Mouse (Mus musculus) stomach, embryonic 14.5 days (tissue): ENCODE measurements around the gene Ptgs1. TPM values are rescaled to one million over a fixed set of nuclear protein-coding genes. Genes with fewer than 3 reads are reported as not detected.

Experiments used
- ATAC-seq: fragments of 200-750 bp; cut with Nextera tagmentation; 2 replicates; pipeline ENCODE4 v1.8.0; 2017; ENCODE audit warnings: low read depth, moderate TSS enrichment; ENCODE audit not compliant: insufficient number of reproducible peaks, insufficient read depth, low FRiP score
- H3K27ac ChIP-seq: fragments of 300-500 bp; sonication (generic); 2 replicates; pipeline ENCODE4 v1.5.1; 2014; ENCODE audit warnings: mild to moderate bottlenecking, low read length, moderate library complexity, mixed read lengths
- H3K27me3 ChIP-seq: fragments of 300-500 bp; sonication (generic); 2 replicates; pipeline ENCODE4 v1.6.1; 2014; ENCODE audit warnings: low read length, control low read depth, mixed read lengths; ENCODE audit not compliant: control insufficient read depth, insufficient read depth
- H3K36me3 ChIP-seq: fragments of 300-500 bp; sonication (generic); 2 replicates; pipeline ENCODE4 v1.6.1; 2014; ENCODE audit warnings: mild to moderate bottlenecking, control low read depth, low read length, moderate library complexity, mixed read lengths; ENCODE audit not compliant: control insufficient read depth, insufficient read depth
- H3K4me1 ChIP-seq: fragments of 300-500 bp; sonication (generic); 2 replicates; pipeline ENCODE4 v1.6.1; 2014; ENCODE audit warnings: low read length, control low read depth, mixed read lengths; ENCODE audit not compliant: control insufficient read depth, insufficient read depth
- H3K4me2 ChIP-seq: fragments of 300-500 bp; sonication (generic); replicated peaks from 2 replicates; pipeline ENCODE4 v1.6.1; 2014; ENCODE audit warnings: low read depth, low read length, control low read depth
- H3K4me3 ChIP-seq: fragments of 300-500 bp; sonication (generic); 2 replicates; pipeline ENCODE4 v1.5.1; 2014; ENCODE audit warnings: low read depth, low read length, control low read depth
- H3K9ac ChIP-seq: fragments of 300-500 bp; sonication (generic); replicated peaks from 2 replicates; pipeline ENCODE4 v1.6.1; 2014; ENCODE audit warnings: low read depth, mild to moderate bottlenecking, control low read depth, low read length, moderate library complexity, mixed read lengths
- H3K9me3 ChIP-seq: fragments of 300-500 bp; sonication (generic); 2 replicates; pipeline ENCODE4 v1.6.1; 2016; ENCODE audit warnings: low read depth, low read length, control low read depth; ENCODE audit not compliant: control insufficient read depth
- WGBS: fragments of 180-500 bp; shearing (Covaris S2); extraction: QIAGEN DNeasy Blood & Tissue Kit; methylation state at CpG from one replicate; pipeline ENCODE4 v1.1.7; 2014; 5-methylcytosine and 5-hydroxymethylcytosine counted together
- polyA plus RNA-seq: library from polyadenylated mRNA; unstranded; fragments of >200 nt; fragmentation: Nextera tagmentation; extraction: Ambion mirVana; gene quantifications from 2 replicates; pipeline ENCODE4 v1.2.1, GENCODE M21; 2014

Ptgs1 gene
- polyA plus RNA-seq, 1 experiment from 2014 or later = 30.7 TPM

DNA sequence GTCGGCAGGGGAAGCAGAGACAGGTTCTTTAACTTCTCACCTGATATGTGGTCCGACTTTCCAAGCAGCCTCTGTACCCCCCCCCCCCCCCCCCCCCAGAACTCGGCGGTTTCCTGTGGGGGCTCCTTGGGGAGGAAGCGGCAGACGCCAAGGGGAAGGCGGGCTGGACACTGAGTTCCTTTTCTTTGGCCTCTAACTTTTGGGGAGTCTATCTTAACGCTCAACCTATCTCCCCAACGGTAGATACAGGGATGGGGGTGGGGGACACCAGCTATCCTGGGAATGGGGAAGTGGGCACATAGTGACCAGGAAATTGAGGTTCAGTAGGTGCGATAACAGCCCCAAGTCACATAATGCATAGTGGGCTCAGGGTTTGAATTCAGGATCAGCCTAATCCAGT, 741 bp downstream of the Ptgs1 start:
- Histone ChIP-seq H3K9ac (peak overlapping the region; percentile 22; the same call in 1 of the 2 replicates), H3K9me3 (no peaks in the 10 kb centered on the region), H3K36me3 (no peaks in the 10 kb centered on the region), H3K4me3 (peak overlapping the region; percentile 36), H3K4me2 (peak overlapping the region; percentile 71), H3K4me1 (peaks cover 16% of the 10 kb centered on the region), H3K27me3 (no peaks in the 10 kb centered on the region), H3K27ac (no peak overlapping the region)
- 17% methylated on average over 9 of the region's 10 CpGs for WGBS
- ATAC-seq = no peak

GRCm38 (mm10) chr2:36234526-36235368, 4.5 kb downstream of the Ptgs1 start:
- no peaks in the 10 kb centered on the region for H3K27me3 ChIP-seq
- no peaks in the 10 kb centered on the region; the same call in 1 of the 2 replicates for H3K36me3 ChIP-seq
- no peak for ATAC-seq
- WGBS = 40% methylated on average over 7 of the region's 7 CpGs
- peaks cover 20% of the 10 kb centered on the region for H3K4me1 ChIP-seq
- H3K9ac ChIP-seq = no peak overlapping the region
- H3K4me3 ChIP-seq = no peak overlapping the region
- peak overlapping the region; percentile 52; the same call in 1 of the 2 replicates for H3K27ac ChIP-seq
- no peaks in the 10 kb centered on the region; the same call in 1 of the 2 replicates for H3K9me3 ChIP-seq
- no peak overlapping the region for H3K4me2 ChIP-seq

- H3K9me3 ChIP-seq = no peaks in the 10 kb centered on the region; the same call in 1 of the 2 replicates
- H3K27ac ChIP-seq = no peak overlapping the region; the same call in 1 of the 2 replicates
- 21% methylated on average over 4 of the region's 4 CpGs for WGBS
- H3K36me3 ChIP-seq = no peaks in the 10 kb centered on the region; the same call in 1 of the 2 replicates
- no peak overlapping the region for H3K4me3 ChIP-seq
- no peak overlapping the region for H3K4me2 ChIP-seq
- H3K27me3 ChIP-seq = no peaks in the 10 kb centered on the region
- H3K4me1 ChIP-seq = peaks cover 20% of the 10 kb centered on the region
- no peak for ATAC-seq
- no peak overlapping the region for H3K9ac ChIP-seq
These were observed 5.7 kb downstream of the Ptgs1 start for GRCm38 (mm10) chr2:36235917-36236316.

GRCm38 (mm10) chr2:36236889-36237288, 6.7 kb downstream of the Ptgs1 start:
- peaks cover 20% of the 10 kb centered on the region for H3K4me1 ChIP-seq
- WGBS = 89% methylated on average over 5 of the region's 5 CpGs
- H3K36me3 ChIP-seq = no peaks in the 10 kb centered on the region; the same call in 1 of the 2 replicates
- no peak overlapping the region for H3K27ac ChIP-seq
- H3K9ac ChIP-seq = no peak overlapping the region
- H3K27me3 ChIP-seq = no peaks in the 10 kb centered on the region
- H3K9me3 ChIP-seq = no peaks in the 10 kb centered on the region; the same call in 1 of the 2 replicates
- no peak overlapping the region for H3K4me3 ChIP-seq
- no peak for ATAC-seq
- no peak overlapping the region for H3K4me2 ChIP-seq

DNA sequence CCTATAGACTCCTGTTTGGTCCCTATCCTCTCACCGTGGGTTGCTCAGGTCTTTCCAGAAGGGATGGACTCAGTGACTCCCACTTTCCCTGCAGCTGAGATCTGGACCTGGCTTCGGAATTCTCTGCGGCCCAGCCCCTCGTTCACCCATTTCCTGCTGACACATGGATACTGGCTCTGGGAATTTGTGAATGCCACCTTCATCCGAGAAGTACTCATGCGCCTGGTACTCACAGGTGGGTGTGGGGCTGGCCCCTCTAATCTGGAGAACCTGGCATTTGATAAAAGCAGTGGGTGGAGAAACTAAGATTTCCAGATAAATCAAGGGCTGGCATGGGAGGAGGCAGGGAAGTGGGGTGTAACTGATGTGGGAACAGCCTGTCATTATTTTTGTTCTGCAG, 7.3 kb downstream of the Ptgs1 start:
- no peaks in the 10 kb centered on the region for H3K27me3 ChIP-seq
- H3K4me2 ChIP-seq = no peak overlapping the region
- no peak for ATAC-seq
- peaks cover 20% of the 10 kb centered on the region for H3K4me1 ChIP-seq
- no peak overlapping the region for H3K27ac ChIP-seq
- no peak overlapping the region for H3K9ac ChIP-seq
- WGBS = 83% methylated on average over 6 of the region's 6 CpGs
- no peaks in the 10 kb centered on the region; the same call in 1 of the 2 replicates for H3K9me3 ChIP-seq
- no peak overlapping the region for H3K4me3 ChIP-seq
- H3K36me3 ChIP-seq = no peaks in the 10 kb centered on the region; the same call in 1 of the 2 replicates

DNA sequence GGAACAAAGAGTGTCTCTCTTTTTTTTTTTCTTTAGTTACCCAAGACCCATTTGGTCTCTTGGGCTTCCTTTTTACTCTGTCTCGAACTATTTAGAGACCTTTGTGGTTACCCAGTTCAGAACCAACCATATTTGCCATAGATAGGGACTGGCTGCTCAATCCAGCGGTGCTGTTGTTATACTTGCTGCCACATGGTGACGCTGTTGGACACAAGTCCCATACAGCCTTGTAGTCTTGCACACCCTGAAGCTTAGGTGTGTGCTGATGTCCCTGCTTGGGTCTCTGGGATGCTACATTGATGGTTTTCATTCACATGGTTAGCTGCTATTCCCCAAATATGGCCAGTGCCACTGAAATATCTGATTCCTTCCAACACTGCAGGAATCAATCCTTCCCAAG, 8.2 kb downstream of the Ptgs1 start:
- H3K36me3 ChIP-seq = no peaks in the 10 kb centered on the region; the same call in 1 of the 2 replicates
- ATAC-seq = no peak
- 71% methylated on average over 3 of the region's 3 CpGs for WGBS
- no peaks in the 10 kb centered on the region for H3K27me3 ChIP-seq
- no peak overlapping the region for H3K9ac ChIP-seq
- no peak overlapping the region for H3K4me3 ChIP-seq
- H3K4me1 ChIP-seq = peaks cover 23% of the 10 kb centered on the region
- no peaks in the 10 kb centered on the region; the same call in 1 of the 2 replicates for H3K9me3 ChIP-seq
- no peak overlapping the region for H3K4me2 ChIP-seq
- H3K27ac ChIP-seq = no peak overlapping the region

DNA sequence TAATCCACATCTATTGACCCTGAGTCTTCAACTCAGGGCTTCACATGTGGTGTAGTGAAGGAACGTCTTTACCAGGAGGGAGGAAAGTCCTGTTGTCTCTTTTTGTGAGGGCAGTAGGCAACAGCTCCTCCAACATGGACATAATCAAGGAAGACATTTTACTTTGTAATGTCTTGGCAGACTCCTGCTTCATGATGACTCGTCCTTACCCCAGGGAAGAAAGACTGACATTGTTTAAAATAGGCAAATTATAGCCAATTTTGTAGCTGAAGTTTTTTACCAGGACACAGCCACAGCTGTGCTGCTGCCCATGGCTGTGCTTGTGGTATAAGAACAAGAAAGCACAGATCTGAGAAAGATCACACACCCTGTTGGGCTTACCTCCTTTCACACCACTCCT, 8.7 kb downstream of the Ptgs1 start:
- H3K36me3 ChIP-seq = no peaks in the 10 kb centered on the region; the same call in 1 of the 2 replicates
- no peak overlapping the region for H3K4me3 ChIP-seq
- H3K27me3 ChIP-seq = no peaks in the 10 kb centered on the region
- WGBS = 68% methylated on average over 2 of the region's 2 CpGs
- H3K4me2 ChIP-seq = no peak overlapping the region
- H3K27ac ChIP-seq = no peak overlapping the region
- H3K9me3 ChIP-seq = no peaks in the 10 kb centered on the region; the same call in 1 of the 2 replicates
- H3K9ac ChIP-seq = no peak overlapping the region
- peaks cover 22% of the 10 kb centered on the region for H3K4me1 ChIP-seq
- no peak for ATAC-seq

- 88% methylated on average over 13 of the region's 13 CpGs for WGBS
- Histone ChIP-seq H3K4me2 (no peak overlapping the region), H3K36me3 (no peaks in the 10 kb centered on the region; the same call in 1 of the 2 replicates), H3K9me3 (no peaks in the 10 kb centered on the region; the same call in 1 of the 2 replicates), H3K9ac (no peak overlapping the region), H3K27me3 (no peaks in the 10 kb centered on the region), H3K4me1 (peaks cover 13% of the 10 kb centered on the region; the same call in 1 of the 2 replicates), H3K27ac (no peak overlapping the region), H3K4me3 (no peak overlapping the region)
- ATAC-seq = no peak
These were observed 12.3 kb downstream of the Ptgs1 start for GRCm38 (mm10) chr2:36242514-36242913.
